15 mouse cellular contexts compared by ENCODE assay signal in the genomic region with DNA sequence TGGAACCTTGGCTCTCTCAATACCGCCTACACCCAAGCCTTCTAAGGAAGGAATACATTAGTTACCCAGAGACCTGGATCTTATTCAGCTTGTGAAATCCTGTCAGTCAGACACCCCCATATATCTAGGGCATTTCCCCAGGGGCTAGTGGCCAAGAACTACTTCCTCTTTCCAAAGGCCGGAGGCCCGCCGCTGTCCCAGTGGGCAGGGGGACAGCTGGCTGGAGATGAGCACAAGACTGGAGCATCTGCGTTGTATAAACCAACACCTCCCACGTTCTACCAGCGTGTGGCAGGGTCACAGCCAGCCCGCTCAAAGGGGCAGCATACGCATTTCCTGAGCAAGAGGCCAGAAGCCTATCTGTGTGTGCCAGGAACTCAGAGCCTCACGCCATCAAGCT. TPM values are rescaled to one million over a fixed set of nuclear protein-coding genes. Genes with fewer than 3 reads are reported as not detected.
A peak's percentile ranks its signal among the peaks of the same experiment; 100 is the strongest.
DNase-seq lines count a peak whose midpoint lies in the region; ATAC-seq and TF ChIP-seq lines count a peak whose summit lies in the region.
"Had no signal": no experiment of that assay in that cellular context is flagged by ENCODE, and none has a peak within 500 bp of the region (broad histone marks: within the 10 kb centered on the region; RNA-seq: fewer than 3 reads in every experiment).

No protein-coding gene starts in this region.

- H3K9ac ChIP-seq in hindbrain, embryonic 16.5 days (ENCODE audit: low read depth, low read length): no peak overlapping the region
- no peak overlapping the region for H3K9ac ChIP-seq in midbrain, embryonic 15.5 days
- H3K9ac ChIP-seq: intestine, embryonic 15.5 days; neural tube, embryonic 15.5 days had no signal

- ATAC-seq in hindbrain, embryonic 16.5 days: no peak
- no peak for ATAC-seq in midbrain, embryonic 15.5 days (replicated peaks)
- ATAC-seq: intestine, embryonic 15.5 days had no signal

- DNase-seq in hindbrain, embryonic 10.5 days (ENCODE audit: low spot score): no peak
- no peak for DNase-seq in spleen, adult 2 months (ENCODE audit: low read depth in 1 of 2, low spot score in 2 of 2)
- DNase-seq in spleen, postnatal 14 days (ENCODE audit: low spot score in 2 of 2): no peak
- peak; percentile 80 for DNase-seq in lung, postnatal 14 days
- no peak for DNase-seq in heart, postnatal 36 days
- no peak for DNase-seq in adrenal gland, adult 2 months
- DNase-seq: adrenal gland, postnatal 36 days; gastrocnemius, postnatal 10 days; retina, postnatal 1 day had no signal

- no peak for TF ChIP-seq CTCF in spleen, adult 2 months (IDR thresholded peaks at IDR 0.05; ENCODE audit: extremely low read depth, insufficient read depth, insufficient read length, insufficient replicate concordance)

- H3K27ac ChIP-seq in hindbrain, embryonic 10.5 days: 0 out of 2 replicates have a peak overlapping the region, but pooled peaks have one; percentile 72
- H3K27ac ChIP-seq in hindbrain, embryonic 16.5 days (ENCODE audit: low read depth, low read length): no peak overlapping the region
- H3K27ac ChIP-seq in spleen, adult 2 months (ENCODE audit: insufficient read depth, low read length): peak overlapping the region; percentile 1; the same call in 1 of the 2 replicates
- no peak overlapping the region for H3K27ac ChIP-seq in midbrain, embryonic 15.5 days
- H3K27ac ChIP-seq: embryonic facial prominence, embryonic 10.5 days; intestine, embryonic 15.5 days; neural tube, embryonic 15.5 days had no signal

- no peak for TF ChIP-seq POLR2A in spleen, adult 2 months (IDR thresholded peaks at IDR 0.05; ENCODE audit: low read depth, low read length)

- no peaks in the 10 kb centered on the region for H3K9me3 ChIP-seq in hindbrain, embryonic 10.5 days
- no peaks in the 10 kb centered on the region for H3K9me3 ChIP-seq in hindbrain, embryonic 16.5 days (ENCODE audit: control insufficient read depth, low read length)
- H3K9me3 ChIP-seq in midbrain, embryonic 15.5 days: no peaks in the 10 kb centered on the region
- H3K9me3 ChIP-seq: embryonic facial prominence, embryonic 10.5 days; intestine, embryonic 15.5 days; neural tube, embryonic 15.5 days had no signal

- intact Hi-C loops in heart, postnatal 36 days (cut with DNase I): no loop called here

- H3K27me3 ChIP-seq in hindbrain, embryonic 10.5 days (ENCODE audit: insufficient read depth, poor library complexity, severe bottlenecking): no peaks in the 10 kb centered on the region
- H3K27me3 ChIP-seq in hindbrain, embryonic 16.5 days (replicated peaks; ENCODE audit: control insufficient read depth, insufficient read depth, low read length): no peaks in the 10 kb centered on the region
- no peaks in the 10 kb centered on the region for H3K27me3 ChIP-seq in spleen, adult 2 months (ENCODE audit: control insufficient read depth, insufficient read depth, low read length)
- no peaks in the 10 kb centered on the region for H3K27me3 ChIP-seq in midbrain, embryonic 15.5 days (replicated peaks)
- H3K27me3 ChIP-seq: intestine, embryonic 15.5 days; neural tube, embryonic 15.5 days had no signal

- H3K4me3 ChIP-seq in hindbrain, embryonic 10.5 days: no peak overlapping the region
- H3K4me3 ChIP-seq in hindbrain, embryonic 16.5 days (ENCODE audit: low read length): no peak overlapping the region
- H3K4me3 ChIP-seq in spleen, adult 2 months (ENCODE audit: extremely low read depth, insufficient read depth, insufficient read length): no peak overlapping the region
- H3K4me3 ChIP-seq in midbrain, embryonic 15.5 days: no peak overlapping the region
- H3K4me3 ChIP-seq: embryonic facial prominence, embryonic 10.5 days; intestine, embryonic 15.5 days; neural tube, embryonic 15.5 days had no signal

- peaks cover 9% of the 10 kb centered on the region for H3K36me3 ChIP-seq in hindbrain, embryonic 10.5 days
- no peaks in the 10 kb centered on the region for H3K36me3 ChIP-seq in hindbrain, embryonic 16.5 days (ENCODE audit: control insufficient read depth, insufficient read depth, low read length)
- H3K36me3 ChIP-seq in spleen, adult 2 months (ENCODE audit: control insufficient read depth, insufficient read depth, low read length): no peaks in the 10 kb centered on the region
- no peaks in the 10 kb centered on the region for H3K36me3 ChIP-seq in midbrain, embryonic 15.5 days (replicated peaks)
- H3K36me3 ChIP-seq: intestine, embryonic 15.5 days; neural tube, embryonic 15.5 days had no signal

- WGBS in hindbrain, embryonic 10.5 days: 76% methylated on average over 10 of the region's 10 CpGs
- whole genome bisulfite sequencing in hindbrain, embryonic 16.5 days: 61% methylated on average over 10 of the region's 10 CpGs
- WGBS in spleen, adult 2 months: 14% methylated on average over 10 of the region's 10 CpGs
- WGBS in midbrain, embryonic 15.5 days: 73% methylated on average over 10 of the region's 10 CpGs

- H3K4me1 ChIP-seq in hindbrain, embryonic 10.5 days (replicated peaks): peaks cover 43% of the 10 kb centered on the region
- peaks cover 8% of the 10 kb centered on the region for H3K4me1 ChIP-seq in hindbrain, embryonic 16.5 days (ENCODE audit: control insufficient read depth, insufficient read depth, low read depth, low read length)
- H3K4me1 ChIP-seq in spleen, adult 2 months (ENCODE audit: control insufficient read depth, insufficient read depth, insufficient read length): no peaks in the 10 kb centered on the region; the same call in 1 of the 2 replicates
- H3K4me1 ChIP-seq in midbrain, embryonic 15.5 days: peaks cover 11% of the 10 kb centered on the region
- H3K4me1 ChIP-seq: intestine, embryonic 15.5 days had no signal

- H3K4me2 ChIP-seq in hindbrain, embryonic 16.5 days (ENCODE audit: low read length): no peak overlapping the region
- no peak overlapping the region for H3K4me2 ChIP-seq in midbrain, embryonic 15.5 days
- H3K4me2 ChIP-seq: heart, embryonic 11.5 days; intestine, embryonic 15.5 days; neural tube, embryonic 15.5 days had no signal

RNA-seq across cellular contexts. Expression of a gene that starts 22.9 kb away (rescaled TPM):
- polyA plus RNA-seq in hindbrain, embryonic 10.5 days (2016; fragmentation: Nextera tagmentation; extraction: Ambion mirVana): 7.2 and 10.8 TPM in 2 replicates
- 2.2 and 3.5 TPM in 2 replicates for polyA plus RNA-seq in hindbrain, embryonic 16.5 days (2015; fragmentation: Nextera tagmentation; extraction: Ambion mirVana)
- polyA plus RNA-seq in spleen, adult 2 months (2012; rRNA removed): 8.4 and 12.2 TPM in 2 replicates
- total RNA-seq in heart, postnatal 36 days (2021): 10 to 100 TPM; 70.7 to 76.3 TPM
- 10 to 100 TPM; 30.7 to 35.0 TPM for total RNA-seq in adrenal gland, adult 2 months (2021)
- 41.7 and 48.7 TPM in 2 replicates for polyA plus RNA-seq in adrenal gland, adult 2 months (2012; rRNA removed)
- polyA plus RNA-seq in midbrain, embryonic 15.5 days (2015; fragmentation: Nextera tagmentation; extraction: Ambion mirVana): 1.6 and 1.7 TPM in 2 replicates

RNA-seq across cellular contexts. Expression of a gene that starts 31.5 kb away (rescaled TPM):
- polyA plus RNA-seq in hindbrain, embryonic 10.5 days (2016; fragmentation: Nextera tagmentation; extraction: Ambion mirVana): 278 and 297 TPM in 2 replicates
- polyA plus RNA-seq in hindbrain, embryonic 16.5 days (2015; fragmentation: Nextera tagmentation; extraction: Ambion mirVana): 193 and 201 TPM in 2 replicates
- 88.2 and 124 TPM in 2 replicates for polyA plus RNA-seq in spleen, adult 2 months (2012; rRNA removed)
- total RNA-seq in heart, postnatal 36 days (2021): 10 to 100 TPM; 86.6 to 89.7 TPM
- total RNA-seq in adrenal gland, adult 2 months (2021): 100 to 1,000 TPM; 152 to 183 TPM
- 280 and 296 TPM in 2 replicates for polyA plus RNA-seq in adrenal gland, adult 2 months (2012; rRNA removed)
- 205 and 213 TPM in 2 replicates for polyA plus RNA-seq in midbrain, embryonic 15.5 days (2015; fragmentation: Nextera tagmentation; extraction: Ambion mirVana)

RNA-seq across cellular contexts. Expression of a gene that starts 54.4 kb away (rescaled TPM):
- polyA plus RNA-seq in hindbrain, embryonic 10.5 days (2016; fragmentation: Nextera tagmentation; extraction: Ambion mirVana): 440 and 510 TPM in 2 replicates
- polyA plus RNA-seq in hindbrain, embryonic 16.5 days (2015; fragmentation: Nextera tagmentation; extraction: Ambion mirVana): 271 and 282 TPM in 2 replicates
- polyA plus RNA-seq in spleen, adult 2 months (2012; rRNA removed): 2,793 and 4,124 TPM in 2 replicates
- 100 to 1,000 TPM; 500 to 574 TPM for total RNA-seq in heart, postnatal 36 days (2021)
- total RNA-seq in adrenal gland, adult 2 months (2021): 100 to 1,000 TPM; 380 to 873 TPM
- polyA plus RNA-seq in adrenal gland, adult 2 months (2012; rRNA removed): 1,054 and 1,398 TPM in 2 replicates
- 284 and 315 TPM in 2 replicates for polyA plus RNA-seq in midbrain, embryonic 15.5 days (2015; fragmentation: Nextera tagmentation; extraction: Ambion mirVana)

Comparison
In these comparisons a context has a peak if more than half of its experiments do, and no peak if none do; other contexts are left out.
1. H3K27ac ChIP-seq: peak in hindbrain, embryonic 10.5 days (single experiment) and spleen, adult 2 months (single experiment); none in hindbrain, embryonic 16.5 days (single experiment) and midbrain, embryonic 15.5 days (single experiment).